Mouse (Mus musculus): ENCODE measurements around the gene Barhl2. TPM values are rescaled to one million over a fixed set of nuclear protein-coding genes. Genes with fewer than 3 reads are reported as not detected.

Barhl2 gene
- polyA plus RNA-seq, 1 experiment from 2014 or later: not detected

- no peak overlapping the region for H3K4me2 ChIP-seq (replicated peaks; ENCODE audit: low read depth, low read length)
- peaks cover under 1% of the 10 kb centered on the region; the same call in 1 of the 2 replicates for H3K27me3 ChIP-seq (ENCODE audit: insufficient read depth, low read length)
- ATAC-seq (ENCODE audit: low FRiP score, low TSS enrichment): no peak
- no peaks in the 10 kb centered on the region for H3K36me3 ChIP-seq (ENCODE audit: insufficient read depth, low read length)
- no peaks in the 10 kb centered on the region for H3K4me1 ChIP-seq (ENCODE audit: insufficient read depth, low read length)
- 59% methylated on average over 6 of the region's 6 CpGs for WGBS
- H3K4me3 ChIP-seq (ENCODE audit: low read length): no peak overlapping the region
- H3K27ac ChIP-seq (ENCODE audit: low read length): no peak overlapping the region
- H3K9me3 ChIP-seq (ENCODE audit: low read length): no peaks in the 10 kb centered on the region
- H3K9ac ChIP-seq (replicated peaks; ENCODE audit: low read length): no peak overlapping the region
Measured at GRCm38 (mm10) chr5:106416550-106416949, 41.4 kb downstream of the Barhl2 start.

GRCm38 (mm10) chr5:106415734-106416133 is 42.2 kb downstream of the Barhl2 start:
- Histone ChIP-seq H3K36me3 (ENCODE audit: insufficient read depth, low read length) (no peaks in the 10 kb centered on the region), H3K4me1 (ENCODE audit: insufficient read depth, low read length) (no peaks in the 10 kb centered on the region), H3K9ac (replicated peaks; ENCODE audit: low read length) (no peak overlapping the region), H3K9me3 (ENCODE audit: low read length) (no peaks in the 10 kb centered on the region), H3K4me2 (replicated peaks; ENCODE audit: low read depth, low read length) (no peak overlapping the region), H3K27ac (ENCODE audit: low read length) (no peak overlapping the region), H3K4me3 (ENCODE audit: low read length) (no peak overlapping the region), H3K27me3 (ENCODE audit: insufficient read depth, low read length) (no peaks in the 10 kb centered on the region)
- ATAC-seq (ENCODE audit: low FRiP score, low TSS enrichment): no peak
- 72% methylated on average over 6 of the region's 6 CpGs for WGBS

- WGBS: 78% methylated on average over 2 of the region's 2 CpGs
- no peak for ATAC-seq (ENCODE audit: low FRiP score, low TSS enrichment)
- H3K4me1 ChIP-seq (ENCODE audit: insufficient read depth, low read length): no peaks in the 10 kb centered on the region
- H3K27ac ChIP-seq (ENCODE audit: low read length): no peak overlapping the region
- H3K36me3 ChIP-seq (ENCODE audit: insufficient read depth, low read length): no peaks in the 10 kb centered on the region
- H3K9ac ChIP-seq (replicated peaks; ENCODE audit: low read length): no peak overlapping the region
- H3K9me3 ChIP-seq (ENCODE audit: low read length): no peaks in the 10 kb centered on the region
- H3K4me2 ChIP-seq (replicated peaks; ENCODE audit: low read depth, low read length): no peak overlapping the region
- H3K27me3 ChIP-seq (ENCODE audit: insufficient read depth, low read length): no peaks in the 10 kb centered on the region
- no peak overlapping the region for H3K4me3 ChIP-seq (ENCODE audit: low read length)
Measured at GRCm38 (mm10) chr5:106402761-106403160, 55.2 kb downstream of the Barhl2 start.

Other genes starting within 250 kb of the Barhl2 start
- not detected in 2 replicates for gene Gm17304, start 150.9 kb upstream of the Barhl2 start, polyA plus RNA-seq (2015; fragmentation: Nextera tagmentation; extraction: Ambion mirVana)
- gene Zfp644, start 239.1 kb upstream of the Barhl2 start, polyA plus RNA-seq (2015; fragmentation: Nextera tagmentation; extraction: Ambion mirVana): 44.8 and 59.8 TPM in 2 replicates